Mouse (Mus musculus) myocyte (in vitro differentiated cells): ENCODE data around the gene Edaradd. TPM values are rescaled to one million over a fixed set of nuclear protein-coding genes. Genes with fewer than 3 reads are reported as not detected.

Experiments used
- H3K27me3 ChIP-seq: one replicate; pipeline ENCODE4 v1.6.1; 2011; ENCODE audit not compliant: control insufficient read depth, insufficient read depth, insufficient read length
- H3K36me3 ChIP-seq: one replicate; pipeline ENCODE4 v1.6.1; 2011; ENCODE audit not compliant: control insufficient read depth, insufficient read depth
- H3K4me2 ChIP-seq: one replicate; pipeline ENCODE4 v1.6.1; 2011; ENCODE audit warnings: low read depth, control low read depth
- H3K4me3 ChIP-seq: one replicate; pipeline ENCODE4 v1.5.1; 2011; ENCODE audit warnings: mild to moderate bottlenecking, control low read depth, moderate library complexity
- H3K79me2 ChIP-seq: one replicate; pipeline ENCODE4 v1.6.1; 2011; ENCODE audit not compliant: control insufficient read depth, insufficient read depth
- H3ac ChIP-seq: one replicate; pipeline ENCODE4 v1.6.1; 2011; ENCODE audit not compliant: control insufficient read depth, insufficient read length
- CEBPB ChIP-seq: IDR thresholded peaks from 2 replicates; pipeline ENCODE4 v1.6.1; 2011; ENCODE audit warnings: mild to moderate bottlenecking, moderate library complexity; ENCODE audit not compliant: poor library complexity, insufficient read depth, severe bottlenecking
- E2F4 ChIP-seq: IDR thresholded peaks from one replicate; pipeline ENCODE4 v1.6.1; 2011; ENCODE audit warnings: mild to moderate bottlenecking, control low read depth, moderate library complexity; ENCODE audit not compliant: insufficient read depth
- MAX ChIP-seq: IDR thresholded peaks from one replicate; pipeline ENCODE4 v1.6.1; 2011; ENCODE audit warnings: low read depth, mild to moderate bottlenecking, control low read depth
- MYOD1 ChIP-seq, 3 experiments: IDR thresholded peaks; one replicate each; pipeline ENCODE4 v1.6.1; 2011; ENCODE audit warnings: control low read depth in 2 of 3, low read depth in 2 of 3, mild to moderate bottlenecking in 2 of 3, moderate library complexity in 1 of 3; ENCODE audit not compliant: insufficient read length in 2 of 3, control insufficient read depth in 1 of 3
- MYOG ChIP-seq, 3 experiments: IDR thresholded peaks; one replicate each; pipeline ENCODE4 v1.6.1; 2011; ENCODE audit warnings: control low read depth in 2 of 3, low read depth in 2 of 3, mild to moderate bottlenecking in 2 of 3; ENCODE audit not compliant: insufficient read length in 2 of 3, control insufficient read depth in 1 of 3, insufficient read depth in 1 of 3
- POLR2A ChIP-seq: IDR thresholded peaks from one replicate; pipeline ENCODE4 v1.6.1; 2011; ENCODE audit warnings: low read depth, mild to moderate bottlenecking, control low read depth, moderate library complexity; ENCODE audit not compliant: insufficient read length
- POLR2AphosphoS2 ChIP-seq: IDR thresholded peaks from one replicate; pipeline ENCODE4 v1.6.1; 2011; ENCODE audit warnings: low read depth, control low read depth; ENCODE audit not compliant: insufficient read length
- REST ChIP-seq: IDR thresholded peaks from one replicate; pipeline ENCODE4 v1.6.1; 2011; ENCODE audit warnings: mild to moderate bottlenecking, control low read depth, moderate library complexity; ENCODE audit not compliant: insufficient read depth, insufficient read length
- SRF ChIP-seq: IDR thresholded peaks from one replicate; pipeline ENCODE4 v1.6.1; 2011; ENCODE audit warnings: low read depth; ENCODE audit not compliant: control insufficient read depth, insufficient read length
- TCF12 ChIP-seq: IDR thresholded peaks from one replicate; pipeline ENCODE4 v1.6.1; 2011; ENCODE audit warnings: mild to moderate bottlenecking, control low read depth; ENCODE audit not compliant: poor library complexity, insufficient read depth, severe bottlenecking
- TCF3 ChIP-seq: IDR thresholded peaks from one replicate; pipeline ENCODE4 v1.6.1; 2011; ENCODE audit warnings: low read depth, control low read depth; ENCODE audit not compliant: insufficient read length
- USF1 ChIP-seq: IDR thresholded peaks from one replicate; pipeline ENCODE4 v1.6.1; 2011; ENCODE audit warnings: low read depth, mild to moderate bottlenecking, control low read depth, moderate library complexity
- polyA plus RNA-seq: library from polyadenylated mRNA; unstranded; fragments of >200 nt; fragmentation: generic; extraction: Trizol; gene quantifications from one replicate; pipeline ENCODE4 v1.2.1, GENCODE M21; 2012; ENCODE audit warnings: missing spikeins

The Edaradd gene
- polyA plus RNA-seq, 1 experiment = not detected

- Histone ChIP-seq H3K4me3 (no peak overlapping the region), H3ac (no peak overlapping the region), H3K36me3 (no peaks in the 10 kb centered on the region), H3K4me2 (no peak overlapping the region), H3K27me3 (no peaks in the 10 kb centered on the region), H3K79me2 (no peaks in the 10 kb centered on the region)
- no peak for TF ChIP-seq MYOG (IDR thresholded peaks at IDR 0.05; ENCODE audit: control insufficient read depth in 1 of 3, insufficient read depth in 1 of 3, insufficient read length in 2 of 3, low read depth in 2 of 3)
These were observed 17.5 kb downstream of the Edaradd start for GRCm38 (mm10) chr13:12502665-12503237.

GRCm38 (mm10) chr13:12499107-12499506 lies 21.1 kb downstream of the Edaradd start:
- Histone ChIP-seq H3ac (no peak overlapping the region), H3K36me3 (no peaks in the 10 kb centered on the region), H3K4me2 (no peak overlapping the region), H3K4me3 (no peak overlapping the region), H3K79me2 (no peaks in the 10 kb centered on the region), H3K27me3 (no peaks in the 10 kb centered on the region)
- TF ChIP-seq MAX = no peak

GRCm38 (mm10) chr13:12497809-12498208 lies 22.4 kb downstream of the Edaradd start:
- no peaks in the 10 kb centered on the region for H3K79me2 ChIP-seq
- H3K27me3 ChIP-seq = no peaks in the 10 kb centered on the region
- H3ac ChIP-seq = no peak overlapping the region
- no peak for TF ChIP-seq MAX
- no peak for TF ChIP-seq POLR2AphosphoS2
- TF ChIP-seq MYOD1 (IDR thresholded peaks at IDR 0.05; ENCODE audit: control insufficient read depth in 1 of 3, insufficient read length in 2 of 3, low read depth in 2 of 3) = no peak
- TF ChIP-seq USF1 = no peak
- TF ChIP-seq TCF12 = no peak
- no peak for TF ChIP-seq E2F4
- TF ChIP-seq SRF = no peak
- TF ChIP-seq POLR2A = no peak
- TF ChIP-seq CEBPB = no peak
- no peak for TF ChIP-seq REST
- no peak for TF ChIP-seq TCF3
- no peak for TF ChIP-seq MYOG (IDR thresholded peaks at IDR 0.05; ENCODE audit: control insufficient read depth in 1 of 3, insufficient read depth in 1 of 3, insufficient read length in 2 of 3, low read depth in 2 of 3)
- no peak overlapping the region for H3K4me3 ChIP-seq
- no peak overlapping the region for H3K4me2 ChIP-seq
- no peaks in the 10 kb centered on the region for H3K36me3 ChIP-seq

- H3K4me3 ChIP-seq = no peak overlapping the region
- H3K27me3 ChIP-seq = no peaks in the 10 kb centered on the region
- H3ac ChIP-seq = no peak overlapping the region
- no peak overlapping the region for H3K4me2 ChIP-seq
- no peaks in the 10 kb centered on the region for H3K36me3 ChIP-seq
- no peaks in the 10 kb centered on the region for H3K79me2 ChIP-seq
- TF ChIP-seq POLR2AphosphoS2 = no peak
- TF ChIP-seq MAX = no peak
- TF ChIP-seq E2F4 = no peak
- TF ChIP-seq REST = no peak
- TF ChIP-seq POLR2A = no peak
- no peak for TF ChIP-seq TCF12
- TF ChIP-seq USF1 = no peak
- TF ChIP-seq TCF3 = no peak
- no peak for TF ChIP-seq SRF
- no peak for TF ChIP-seq MYOG (IDR thresholded peaks at IDR 0.05; ENCODE audit: control insufficient read depth in 1 of 3, insufficient read depth in 1 of 3, insufficient read length in 2 of 3, low read depth in 2 of 3)
- no peak for TF ChIP-seq MYOD1 (IDR thresholded peaks at IDR 0.05; ENCODE audit: control insufficient read depth in 1 of 3, insufficient read length in 2 of 3, low read depth in 2 of 3)
- TF ChIP-seq CEBPB = no peak
These were observed 25.5 kb downstream of the Edaradd start for GRCm38 (mm10) chr13:12494750-12495149.

GRCm38 (mm10) chr13:12492515-12492914 lies 27.7 kb downstream of the Edaradd start:
- no peaks in the 10 kb centered on the region for H3K27me3 ChIP-seq

More at GRCm38 (mm10) chr13:12492515-12492914, 27.7 kb downstream of the Edaradd start:
- Histone ChIP-seq H3K4me2 (no peak overlapping the region), H3K4me3 (no peak overlapping the region), H3K36me3 (no peaks in the 10 kb centered on the region), H3ac (no peak overlapping the region), H3K79me2 (no peaks in the 10 kb centered on the region)
- TF ChIP-seq MYOD1 (IDR thresholded peaks at IDR 0.05; ENCODE audit: control insufficient read depth in 1 of 3, insufficient read length in 2 of 3, low read depth in 2 of 3) (no peak), CEBPB (no peak), E2F4 (no peak), TCF12 (no peak), MAX (no peak), TCF3 (no peak), POLR2A (no peak), USF1 (no peak), MYOG (IDR thresholded peaks at IDR 0.05; ENCODE audit: control insufficient read depth in 1 of 3, insufficient read depth in 1 of 3, insufficient read length in 2 of 3, low read depth in 2 of 3) (no peak), REST (no peak), SRF (no peak)
